Mouse (Mus musculus) mouse embryonic stem cell (cell line): ENCODE measurements around the gene A930004D18Rik.

Experiments
- in situ Hi-C, 2 experiments: fragments of 300-500 bp; cut with MboI; formaldehyde crosslinking; loops; 1 replicate in 1 of 2; 3 replicates in 1 of 2; pipeline ENCODE4 v1.14.3; 2019 to 2020; ENCODE audit warnings: low sequenced_read_pairs in 2 of 2, low pct_unique_long_range_greater_than_20kb in 1 of 2, mixed read lengths in 1 of 2; ENCODE audit not compliant: unreplicated experiment in 1 of 2

The A930004D18Rik gene

GRCm38 (mm10) chr2:18041199-18041885 is 3.8 kb upstream of the A930004D18Rik start:
- in situ Hi-C loops, result no loop called here

- in situ Hi-C loops, result no loop called here
Measured at GRCm38 (mm10) chr2:18040347-18041160, 3.0 kb upstream of the A930004D18Rik start.

- in situ Hi-C loops, result loop anchor here in 1 of 2 experiments (10.0 kb wide), 1 partner anchor 655 kb away; the partner anchor contains the start of gene Spag6
Measured at GRCm38 (mm10) chr2:18039566-18040290, 2.2 kb upstream of the A930004D18Rik start.

- in situ Hi-C loops, result loop anchor here in 1 of 2 experiments (10.0 kb wide), 1 partner anchor 656 kb away; the partner anchor contains the start of gene Spag6
Measured at GRCm38 (mm10) chr2:18038895-18039371, 1.4 kb upstream of the A930004D18Rik start.

GRCm38 (mm10) chr2:18038141-18038752 is 710 bp upstream of the A930004D18Rik start:
- in situ Hi-C loops, result loop anchor here in 1 of 2 experiments (10.0 kb wide), 1 partner anchor 657 kb away; the partner anchor contains the start of gene Spag6

- in situ Hi-C loops, result loop anchor here in 1 of 2 experiments (10.0 kb wide), 1 partner anchor 660 kb away; the partner anchor contains the start of gene Spag6
Measured at GRCm38 (mm10) chr2:18034371-18035250, 2.9 kb downstream of the A930004D18Rik start.

- in situ Hi-C loops, result loop anchor here in 1 of 2 experiments (10.0 kb wide), 1 partner anchor 661 kb away; the partner anchor contains the start of gene Spag6
Measured at GRCm38 (mm10) chr2:18033166-18034108, 4.1 kb downstream of the A930004D18Rik start.

GRCm38 (mm10) chr2:18032538-18032895 is 5.0 kb downstream of the A930004D18Rik start:
- in situ Hi-C loops, result loop anchor here in 1 of 2 experiments (10.0 kb wide), 1 partner anchor 662 kb away; the partner anchor contains the start of gene Spag6

GRCm38 (mm10) chr2:18031831-18032537 is 5.6 kb downstream of the A930004D18Rik start:
- in situ Hi-C loops, result loop anchor here in 1 of 2 experiments (10.0 kb wide), 1 partner anchor 663 kb away; the partner anchor contains the start of gene Spag6

GRCm38 (mm10) chr2:18031271-18031821 is 6.2 kb downstream of the A930004D18Rik start:
- in situ Hi-C loops, result loop anchor here in 1 of 2 experiments (10.0 kb wide), 1 partner anchor 663 kb away; the partner anchor contains the start of gene Spag6

- in situ Hi-C loops, result loop anchor here in 1 of 2 experiments (10.0 kb wide), 1 partner anchor 664 kb away; the partner anchor contains the start of gene Spag6
Measured at GRCm38 (mm10) chr2:18030581-18030980, 7.0 kb downstream of the A930004D18Rik start.

GRCm38 (mm10) chr2:18029656-18030055 is 7.9 kb downstream of the A930004D18Rik start:
- in situ Hi-C loops, result loop anchor here (5.0 to 10.0 kb wide), 2 partner anchors 57 to 665 kb away; partner anchors contain the start of gene Spag6 (in 1 of the 2)

- in situ Hi-C loops, result loop anchor here in 1 of 2 experiments (5.0 kb wide), 1 partner anchor 56 kb away; no protein-coding TSS in a partner anchor
Measured at GRCm38 (mm10) chr2:18028140-18029021, 9.2 kb downstream of the A930004D18Rik start.
